Mouse (Mus musculus) adrenal gland, adult 2 months (tissue): Measurements from ENCODE around the gene Gm21119. TPM values are rescaled to one million over a fixed set of nuclear protein-coding genes. Genes with fewer than 3 reads are reported as not detected.
"Not testable (repeated sequence)": the region's sequence is repeated elsewhere in the genome, so short reads cannot be mapped to it uniquely, and the experiment has no call there.

Experiments used
- DNase-seq: peaks from one replicate; pipeline ENCODE4 v3.0.0; 2021
- long read RNA-seq: library from polyadenylated mRNA; stranded (forward); transcript quantifications from one replicate; pipeline ENCODE4 v2.0.0, GENCODE M21; 2021
- polyA plus RNA-seq: library from polyadenylated mRNA; depleted of rRNA; stranded (reverse); fragments of >200 nt; gene quantifications from 2 replicates; pipeline ENCODE4 v1.2.3, GENCODE M21; 2012; rRNA removed
- total RNA-seq, 2 experiments: library from RNA; stranded (reverse); gene quantifications; 2 replicates each; pipeline ENCODE4 v1.2.3; 2021

Gm21119 gene
- total RNA-seq (not detected), polyA plus RNA-seq (not detected in 2 replicates)
- long read RNA-seq, result 0 reads

DNA sequence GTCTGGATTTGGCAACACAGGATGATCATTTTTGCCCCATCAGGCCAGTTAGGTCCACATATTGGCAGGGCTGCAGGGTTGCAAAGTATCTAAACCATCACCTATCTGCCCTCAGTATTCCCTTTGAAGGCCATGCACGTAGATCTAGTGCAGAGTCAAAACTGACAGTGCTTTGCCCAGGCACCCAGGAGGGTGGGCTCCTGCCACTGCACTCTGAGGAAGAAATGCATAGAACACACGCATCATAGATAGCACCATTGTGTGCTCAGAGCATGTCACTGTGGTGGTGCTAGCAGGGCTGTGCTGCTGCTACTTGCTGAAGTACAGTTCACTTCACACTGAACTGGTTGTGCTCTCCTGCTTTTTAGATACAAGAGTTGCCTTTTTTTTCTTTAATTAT lies at the start of gene Gm21119:
Gene Gm21119 (plus strand): TSS at position 301 of the 400 bp plus-strand sequence.
- DNase-seq, result not testable (repeated sequence)

DNA sequence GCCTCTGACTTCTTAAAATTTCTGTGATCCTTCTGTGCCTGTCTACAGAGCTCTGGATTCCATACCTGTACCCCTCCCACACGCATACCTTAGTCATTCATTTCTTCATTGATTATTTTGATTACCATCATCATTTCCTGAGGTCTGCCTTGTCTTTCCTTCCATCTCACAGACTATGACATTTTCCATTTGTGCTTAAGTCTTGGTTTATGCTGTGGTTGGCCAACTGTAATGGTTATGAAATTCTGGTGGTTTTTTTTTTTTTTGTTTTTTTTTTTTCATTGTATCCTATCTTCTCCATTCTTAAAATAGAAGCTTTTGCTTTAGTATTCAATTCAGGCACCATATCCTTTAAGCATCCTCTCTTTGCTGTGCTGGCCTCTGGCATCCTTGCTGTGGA lies 48.0 kb upstream of the Gm21119 start:
- not testable (repeated sequence) for DNase-seq

DNA sequence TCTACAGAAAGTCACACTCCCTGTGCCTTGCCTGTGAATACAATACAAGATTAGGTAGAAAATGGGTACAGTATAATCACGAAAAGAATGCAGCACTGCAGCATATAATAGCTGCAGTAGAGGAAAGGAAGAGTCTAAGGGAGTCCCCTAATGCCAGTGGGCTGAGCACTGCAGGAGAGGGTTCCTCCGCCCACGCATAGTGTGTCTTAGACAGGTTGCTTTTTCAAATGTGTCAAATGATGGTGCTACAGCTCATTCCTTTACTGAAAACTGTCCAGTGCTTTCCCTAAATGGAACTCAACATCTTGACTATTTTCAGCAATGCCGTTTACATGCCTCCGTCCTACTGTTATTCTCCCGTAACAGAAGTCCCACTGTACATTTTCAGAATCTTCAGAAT lies 33.6 kb upstream of the Gm21119 start:
- DNase-seq, result not testable (repeated sequence)

DNA sequence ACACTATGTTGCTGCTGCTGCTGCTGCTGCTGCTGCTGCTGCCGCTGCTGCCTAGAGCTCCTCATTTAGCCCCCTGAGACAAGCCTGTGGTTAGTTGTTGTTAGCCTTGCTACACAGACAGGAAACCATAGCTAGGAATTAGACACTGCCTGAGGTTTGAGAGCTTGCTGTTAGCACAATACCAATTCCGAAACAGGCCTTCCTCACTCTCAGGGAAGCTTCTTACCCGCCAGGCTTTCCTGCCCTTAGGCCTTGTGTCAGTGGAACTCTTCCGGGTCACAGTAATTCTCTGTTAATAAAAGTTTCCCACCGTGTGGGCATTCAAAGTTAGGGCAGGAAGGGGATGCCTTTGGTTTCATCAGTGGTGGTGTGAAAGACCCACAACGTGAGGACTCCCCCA lies 31.9 kb upstream of the Gm21119 start:
- DNase-seq, result not testable (repeated sequence)

DNA sequence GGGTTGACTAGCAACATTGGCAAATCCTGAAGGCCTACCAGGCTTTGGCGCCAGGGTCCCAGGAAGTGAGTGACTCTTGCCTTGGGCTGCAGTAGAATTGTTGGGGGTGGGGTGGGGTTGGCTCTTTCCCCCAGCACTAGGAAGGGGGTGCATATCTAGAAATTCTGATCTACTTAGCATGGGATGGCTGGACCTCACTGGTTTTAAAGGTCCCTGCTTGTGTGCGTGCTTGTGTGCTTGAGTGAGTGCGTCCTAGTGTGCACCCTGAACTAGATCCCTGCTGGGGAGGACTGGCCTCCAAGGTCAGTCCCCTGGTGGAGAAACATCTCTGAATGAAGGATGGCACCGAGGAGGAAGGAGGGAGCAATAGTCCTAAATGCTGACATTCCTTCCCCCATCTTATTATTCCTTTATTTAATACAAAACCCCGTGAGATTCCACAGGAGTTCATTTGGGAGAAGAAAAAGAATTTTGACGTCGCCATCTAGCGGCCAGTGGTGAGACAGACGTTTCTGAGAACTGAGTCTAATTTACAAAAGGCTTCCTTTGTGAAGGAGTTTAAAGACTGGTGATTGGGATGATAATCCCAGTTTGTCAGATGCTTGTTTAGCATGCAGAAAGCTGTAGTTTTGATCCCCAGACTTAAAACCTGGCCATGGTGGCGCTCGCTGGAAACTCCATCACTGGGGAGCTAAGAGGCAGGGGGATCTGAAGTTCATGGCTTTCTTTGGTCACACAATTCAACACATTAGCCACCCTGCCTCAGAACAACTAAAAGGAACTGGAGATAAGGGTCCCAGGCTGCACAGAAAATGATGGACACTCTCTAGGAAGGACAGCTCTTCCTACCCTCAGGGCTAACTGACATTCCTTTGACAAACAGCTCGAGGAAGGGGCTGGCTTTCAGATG lies 26.2 kb upstream of the Gm21119 start:
- not testable (repeated sequence) for DNase-seq

DNA sequence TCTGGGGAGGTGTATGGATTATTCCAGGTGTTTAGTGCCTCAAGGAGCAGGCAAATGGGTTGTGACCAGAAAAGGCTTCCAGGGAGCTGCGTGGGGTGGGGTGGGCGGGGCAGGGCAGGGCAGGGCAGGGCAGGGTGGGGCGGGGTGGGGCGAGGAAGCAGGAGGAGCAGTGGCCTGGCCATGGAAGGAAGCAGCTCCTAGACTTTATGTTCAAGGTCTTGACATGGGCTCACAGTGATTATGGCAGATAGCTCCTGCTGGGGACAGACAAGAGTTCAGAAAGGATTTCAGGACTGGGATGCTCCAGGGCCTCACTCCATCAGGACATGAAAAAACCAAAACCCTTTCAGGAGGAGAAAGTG lies 25.6 kb upstream of the Gm21119 start:
- DNase-seq, result peak; percentile 23

DNA sequence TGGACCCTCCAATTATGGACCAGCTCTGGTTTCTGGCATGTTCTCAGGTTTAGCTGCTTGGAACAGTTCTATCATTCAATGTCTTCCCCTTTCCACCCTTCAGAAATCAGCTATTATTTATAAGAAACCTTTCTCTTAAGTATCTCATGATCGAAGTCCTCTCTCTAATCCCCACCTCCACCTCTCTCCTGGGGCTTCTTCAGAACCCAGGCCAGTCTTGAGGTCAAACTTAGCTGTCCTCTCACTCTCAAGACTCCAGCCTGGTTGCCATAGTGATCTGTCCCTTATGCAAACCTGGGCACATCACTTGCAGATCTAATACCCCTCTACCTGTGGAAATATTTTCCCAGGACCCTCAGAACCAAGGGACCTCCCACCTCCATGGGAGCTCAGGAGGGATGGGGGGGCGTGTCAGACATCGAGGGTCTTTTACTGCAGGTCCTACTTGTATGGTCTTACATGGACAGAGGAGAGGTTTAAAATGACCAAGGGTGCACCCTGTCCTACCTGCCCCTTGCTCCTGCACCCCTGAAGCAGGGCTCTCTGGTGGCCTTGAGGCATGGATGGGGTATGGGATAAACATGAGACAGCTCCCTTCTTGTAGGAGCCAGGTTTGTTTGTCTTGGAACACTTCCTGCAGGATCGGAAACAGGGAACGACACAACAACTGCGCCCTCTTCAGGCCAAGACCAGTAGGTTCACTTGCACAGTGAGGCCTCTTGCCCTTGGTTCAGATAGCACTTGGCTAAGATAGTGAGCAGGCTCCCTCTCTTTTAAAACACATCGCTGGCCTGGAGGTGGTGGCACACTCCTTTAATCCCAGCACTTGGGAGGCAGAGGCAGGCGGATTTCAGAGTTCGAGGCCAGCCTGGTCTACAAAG lies 24.4 kb upstream of the Gm21119 start:
- DNase-seq, result peak; percentile 46

DNA sequence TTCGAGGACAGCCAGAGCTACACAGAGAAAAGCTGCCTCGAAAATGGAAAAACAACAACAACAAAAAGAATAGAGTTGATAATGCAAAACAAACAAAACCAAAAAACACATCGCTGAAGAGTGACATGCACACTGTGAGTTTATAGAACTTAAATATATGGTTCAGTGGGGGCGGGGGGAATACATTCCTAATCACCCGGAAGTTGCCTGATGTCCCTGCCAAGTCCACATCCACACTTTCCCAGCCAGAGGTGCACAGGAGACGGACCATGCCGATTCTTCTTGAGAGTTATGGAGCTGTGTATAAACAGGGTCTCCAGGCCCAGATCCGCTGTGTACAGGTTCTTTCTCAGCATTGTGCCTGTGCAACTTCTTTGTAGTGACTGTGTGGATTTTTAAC lies 23.7 kb upstream of the Gm21119 start:
- DNase-seq, result not testable (repeated sequence)

DNA sequence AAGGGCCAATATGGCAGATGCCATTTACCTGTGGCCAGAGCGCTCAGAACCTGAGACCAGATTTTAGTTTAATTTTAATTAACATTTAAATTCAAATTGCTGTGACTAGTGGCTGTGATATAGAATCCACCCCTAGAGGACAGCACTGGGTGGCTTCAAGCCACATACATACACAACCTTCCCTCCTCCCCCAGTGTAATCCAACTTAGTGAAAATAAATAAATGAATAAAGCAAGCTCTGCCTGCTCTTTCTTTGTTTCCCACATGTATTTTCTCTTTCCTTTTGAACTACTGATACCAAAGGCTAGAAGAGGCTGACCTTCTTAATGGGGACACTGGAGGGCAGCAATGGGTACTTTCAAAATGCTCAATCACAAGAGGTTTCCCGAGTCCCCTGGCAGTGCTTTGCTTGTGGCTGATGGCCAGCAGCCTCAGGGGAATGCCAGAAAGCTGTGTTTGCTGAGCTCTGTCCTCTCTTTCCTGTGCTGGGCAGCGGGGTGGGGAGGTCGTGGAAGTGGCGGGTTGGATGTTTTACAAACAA lies 21.9 kb upstream of the Gm21119 start:
- DNase-seq, result not testable (repeated sequence)

DNA sequence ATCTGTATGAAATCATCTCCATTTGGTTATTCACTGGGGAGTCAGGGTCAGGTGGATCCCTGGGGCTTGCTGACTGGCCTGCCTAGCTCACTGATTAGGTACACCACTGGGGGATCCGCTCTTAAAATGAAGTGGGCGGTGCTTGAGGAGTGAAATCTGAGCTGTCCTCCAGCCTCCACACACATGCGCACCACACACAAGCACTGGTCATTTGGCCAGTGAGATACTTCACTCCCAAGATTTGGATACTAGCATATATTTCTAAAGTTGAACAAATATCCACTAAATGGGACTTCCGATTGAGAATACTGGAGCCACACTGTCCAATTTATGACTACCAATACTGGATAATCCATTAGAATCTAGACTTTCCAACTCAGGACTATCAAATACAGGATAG lies 20.9 kb upstream of the Gm21119 start:
- peak; percentile 50 for DNase-seq

DNA sequence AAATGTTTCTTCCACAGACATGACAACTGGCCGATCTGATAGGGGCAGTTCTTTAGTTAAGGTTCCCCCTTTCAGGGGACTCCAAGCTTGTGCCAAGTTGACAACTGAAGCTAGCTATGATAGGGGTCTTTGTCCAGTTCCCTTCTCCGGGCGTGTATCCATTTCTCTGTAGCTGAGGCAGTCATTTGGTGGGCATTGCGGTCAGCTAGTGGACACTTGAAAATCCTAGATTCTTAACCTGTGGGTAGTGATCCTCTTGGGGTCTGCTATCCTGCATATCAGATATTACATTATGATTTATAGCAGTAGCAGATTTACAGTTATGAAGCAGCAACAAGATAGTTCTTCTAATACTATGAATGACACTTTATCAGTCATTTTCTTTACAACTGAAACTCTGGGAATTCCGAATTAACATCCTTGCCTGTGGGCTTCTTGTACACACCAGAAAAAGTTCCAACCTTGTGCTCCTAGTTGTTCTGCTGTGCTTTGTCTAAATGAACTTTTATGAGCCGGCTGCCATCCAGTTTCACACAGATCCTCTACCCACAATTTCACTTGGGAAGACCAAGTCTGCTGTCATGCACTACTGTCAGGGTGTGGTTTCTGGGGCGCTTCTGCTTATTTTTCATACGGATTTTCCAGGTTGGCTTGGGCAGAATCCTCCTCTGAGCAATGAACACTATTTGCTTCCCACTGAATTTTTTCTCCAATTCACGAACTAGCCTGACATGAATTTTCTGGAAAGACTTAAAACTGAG lies 18.5 kb upstream of the Gm21119 start:
- DNase-seq, result not testable (repeated sequence)

DNA sequence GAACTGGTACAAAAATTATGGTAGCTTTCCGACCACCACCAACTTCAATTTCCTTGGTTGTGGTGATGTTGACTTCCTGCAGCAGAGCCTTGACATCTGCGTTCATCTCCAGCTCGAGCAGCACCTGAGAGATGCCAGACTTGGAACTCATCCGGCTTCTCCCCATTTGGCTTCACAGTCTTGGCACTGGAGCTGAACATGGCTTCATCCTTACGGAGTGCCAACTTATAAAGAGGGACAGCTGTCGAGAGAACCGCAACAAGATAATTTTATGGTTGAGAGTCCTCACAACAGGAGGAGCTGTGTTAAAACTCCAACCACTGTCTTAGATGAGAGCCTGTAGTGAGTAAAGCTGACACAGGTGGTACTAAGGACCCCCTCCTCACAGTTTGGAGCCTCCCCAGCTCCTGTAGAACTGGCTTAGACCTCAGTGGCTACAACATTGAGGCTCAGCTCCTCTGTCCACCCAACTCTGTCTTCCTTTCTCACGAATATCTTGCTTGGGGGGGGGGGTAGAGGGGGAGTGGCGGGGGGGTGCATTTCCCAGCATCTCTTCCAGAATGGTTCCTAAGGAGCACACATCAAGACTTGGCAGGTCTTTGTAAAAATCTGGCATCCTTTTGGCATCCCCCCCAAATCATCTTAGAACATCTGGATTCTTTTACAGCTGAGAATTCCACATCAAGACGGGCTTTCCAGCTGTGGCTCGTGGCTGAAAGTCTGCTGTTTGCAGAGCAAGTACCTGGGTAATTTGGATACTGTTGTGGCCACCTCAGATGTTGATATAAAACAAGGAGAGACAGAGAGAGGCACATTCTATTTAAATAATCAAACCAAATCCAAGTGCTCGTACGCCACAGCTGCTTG lies 17.6 kb upstream of the Gm21119 start:
- DNase-seq, result peak; percentile 33

DNA sequence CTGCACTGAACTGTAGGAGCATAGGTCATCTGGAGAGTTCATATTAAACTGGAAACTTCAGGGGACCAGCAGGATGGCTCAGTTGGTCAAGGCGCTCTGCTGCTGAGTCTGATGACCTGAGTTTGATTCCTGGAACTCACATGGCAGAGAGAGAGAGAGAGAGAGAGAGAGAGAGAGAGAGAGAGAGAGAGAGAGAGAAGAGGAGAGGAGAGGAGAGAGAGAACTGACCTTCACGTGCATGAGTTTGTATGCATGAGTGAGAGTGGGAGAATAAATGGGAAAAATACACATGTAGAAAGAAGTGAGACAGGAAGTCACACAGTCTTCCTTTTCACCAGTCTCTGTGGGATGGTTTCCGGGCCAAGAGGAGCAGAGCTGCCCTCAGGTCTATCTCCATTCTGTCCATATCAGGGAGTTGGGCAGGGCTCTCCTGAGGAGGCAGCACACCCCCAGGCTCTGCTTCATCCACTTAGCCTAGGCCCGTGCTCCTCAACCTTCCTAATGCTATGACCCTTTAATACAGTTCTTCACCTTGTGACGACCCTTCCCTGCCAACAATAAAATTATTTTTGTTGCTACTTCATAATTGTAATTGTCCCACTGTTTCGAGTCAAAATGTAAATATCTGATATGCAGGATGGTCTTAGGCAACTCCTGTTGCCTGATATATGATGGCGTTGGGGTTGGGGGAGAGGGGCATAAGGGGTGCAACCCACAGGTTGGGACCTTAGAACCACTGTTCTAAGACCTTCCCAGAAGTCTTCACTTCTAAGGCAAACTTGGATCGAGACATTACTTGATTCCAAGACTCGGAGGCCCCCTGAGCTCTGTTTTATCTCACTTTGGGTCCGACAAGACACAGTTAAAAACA lies 16.2 kb upstream of the Gm21119 start:
- DNase-seq, result not testable (repeated sequence)

DNA sequence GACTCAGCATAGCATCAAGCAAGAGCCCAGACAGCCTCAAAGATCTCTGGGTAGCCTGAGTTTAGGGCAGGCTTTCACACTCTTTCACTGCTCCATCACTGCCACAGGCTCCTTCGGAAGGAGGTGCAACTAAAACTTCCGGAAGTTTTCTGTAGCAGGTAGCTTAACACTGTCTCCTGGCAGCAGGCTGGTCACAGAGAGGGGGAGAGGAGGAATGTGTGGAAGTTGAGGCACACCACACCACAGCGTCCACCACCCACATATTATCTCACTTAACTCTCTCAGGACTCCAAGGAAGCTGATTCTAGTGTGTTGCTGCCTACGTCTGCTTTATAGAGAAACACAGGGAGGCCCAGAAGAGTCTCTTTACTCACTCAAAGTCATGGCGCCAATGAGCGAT lies 15.4 kb upstream of the Gm21119 start:
- DNase-seq, result not testable (repeated sequence)

DNA sequence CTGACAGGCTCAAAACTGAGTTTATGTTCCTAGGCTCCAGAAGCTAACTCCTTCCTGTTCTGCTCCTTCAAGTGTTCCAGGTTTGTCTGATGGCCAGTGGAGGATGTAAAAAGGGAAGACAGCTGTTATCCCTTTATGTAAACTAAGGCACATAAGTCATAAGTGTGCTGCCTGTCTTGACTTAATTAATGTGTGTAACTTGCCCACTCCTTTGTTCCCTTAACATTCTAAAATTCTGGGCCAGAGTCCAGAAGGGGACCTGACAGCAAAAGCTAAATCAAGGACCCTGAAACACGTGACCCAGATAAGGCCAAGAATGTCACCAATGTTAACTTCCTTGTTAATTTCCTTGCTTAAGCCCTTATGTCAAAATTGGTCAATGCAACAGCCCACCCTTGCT lies 3.9 kb upstream of the Gm21119 start:
- DNase-seq, result not testable (repeated sequence)

DNA sequence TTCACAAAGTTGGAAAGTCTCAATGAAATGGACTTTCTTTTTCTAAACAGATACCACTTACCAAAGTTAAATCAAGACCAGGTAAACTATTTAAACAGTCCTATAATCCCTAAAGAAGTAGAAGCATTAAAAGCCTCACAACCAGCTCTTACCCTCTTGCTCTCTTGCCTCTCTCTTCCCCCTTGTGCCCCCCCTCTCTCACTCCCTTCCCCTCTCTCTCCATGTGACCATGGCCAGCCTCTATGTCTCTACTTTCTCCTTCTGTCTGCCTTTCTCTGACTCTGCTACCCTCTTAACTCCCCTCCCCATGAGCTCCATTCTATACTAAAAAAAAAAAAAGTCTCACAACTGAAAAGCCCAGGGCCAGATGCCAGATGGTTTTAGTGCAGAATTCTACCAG lies 2.0 kb upstream of the Gm21119 start:
- not testable (repeated sequence) for DNase-seq

DNA sequence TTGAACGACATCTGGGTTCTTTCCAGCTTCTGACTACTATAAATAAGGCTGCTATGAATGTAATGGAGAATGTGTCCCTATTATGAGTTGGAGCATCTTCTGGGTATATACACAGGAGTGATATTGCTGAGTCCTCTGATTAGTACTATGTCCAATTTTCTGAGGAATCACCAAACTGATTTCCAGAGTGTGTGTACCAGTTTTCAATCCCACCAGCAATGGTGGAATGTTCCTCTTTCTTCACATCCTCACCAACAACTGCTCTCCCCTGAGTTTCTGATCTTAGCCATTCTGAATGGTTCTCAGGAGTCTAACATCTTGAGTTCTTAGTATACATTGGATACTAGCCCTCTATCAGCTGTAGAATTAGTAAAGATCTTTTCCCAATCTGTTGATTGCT lies 16.0 kb downstream of the Gm21119 start:
- DNase-seq, result not testable (repeated sequence)

DNA sequence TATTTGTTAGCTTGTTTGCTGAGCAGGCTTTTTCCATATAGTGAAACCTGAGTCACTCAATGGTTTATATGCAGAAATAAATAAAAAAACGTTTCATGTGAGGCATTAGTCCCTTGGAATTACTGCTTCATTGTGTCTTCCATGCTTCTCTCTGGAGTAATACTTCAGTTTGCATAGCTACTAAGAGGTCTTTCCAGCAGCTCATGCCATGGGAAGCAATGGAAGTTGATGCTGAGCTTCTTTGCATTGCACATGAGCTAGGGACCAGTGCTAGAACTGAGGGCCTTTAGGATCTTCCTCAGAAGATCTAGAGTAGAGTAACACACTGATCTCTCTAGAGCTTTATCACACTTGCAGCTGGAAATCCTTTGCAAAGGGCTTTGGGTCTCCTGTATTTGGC lies 23.2 kb downstream of the Gm21119 start:
- DNase-seq, result not testable (repeated sequence)

DNA sequence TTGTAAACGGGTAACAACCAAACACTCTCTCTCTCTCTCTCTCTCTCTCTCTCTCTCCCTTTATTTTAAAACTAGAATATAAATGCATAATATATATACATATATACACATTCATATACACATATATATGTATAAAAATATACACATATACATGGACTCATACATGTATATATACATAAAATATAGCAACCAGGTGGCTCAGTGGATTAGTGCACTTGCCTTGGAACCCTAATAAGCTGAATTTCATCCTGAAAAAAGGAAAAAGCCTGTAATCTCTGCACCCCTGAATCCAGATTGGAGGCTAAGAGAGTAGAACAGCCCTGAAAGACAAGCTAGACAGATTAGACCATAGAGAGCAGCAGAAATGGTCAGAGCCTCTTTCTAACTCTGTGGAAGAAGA lies 28.8 kb downstream of the Gm21119 start:
- DNase-seq, result peak; percentile 3

DNA sequence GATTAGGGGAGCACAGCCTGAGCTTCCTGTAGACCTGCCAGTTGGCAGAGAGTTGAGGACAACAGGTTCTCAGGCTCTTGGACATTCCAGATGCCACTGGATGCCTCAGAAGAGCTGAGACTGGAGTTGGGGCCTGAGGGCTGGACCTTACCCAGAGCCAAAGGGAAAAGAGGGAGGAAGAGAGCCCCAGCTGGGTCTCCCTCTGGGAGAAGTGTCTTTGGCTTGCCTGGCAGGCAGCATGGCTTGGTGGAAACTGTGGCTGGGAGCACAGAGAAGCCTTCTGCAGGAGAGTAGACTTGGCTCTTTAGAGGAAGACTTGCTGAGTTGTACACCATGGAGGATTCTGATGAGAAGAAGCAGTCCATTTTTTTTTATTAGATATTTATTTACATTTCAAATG lies 38.3 kb downstream of the Gm21119 start:
- DNase-seq, result peak; percentile 3
